Mouse (Mus musculus) neutrophil, adult 59 days (primary cell): ENCODE data around the gene Plekhb2. TPM values are rescaled to one million over a fixed set of nuclear protein-coding genes. Genes with fewer than 3 reads are reported as not detected.

Source experiments
- total RNA-seq, 2 experiments: library from RNA; stranded (reverse); gene quantifications; 1 replicate in 1 of 2; 2 replicates in 1 of 2; pipeline ENCODE4 v1.2.4; 2023

Gene Plekhb2
- total RNA-seq, result 10 to 100 TPM; 31.6 to 33.5 TPM

DNA sequence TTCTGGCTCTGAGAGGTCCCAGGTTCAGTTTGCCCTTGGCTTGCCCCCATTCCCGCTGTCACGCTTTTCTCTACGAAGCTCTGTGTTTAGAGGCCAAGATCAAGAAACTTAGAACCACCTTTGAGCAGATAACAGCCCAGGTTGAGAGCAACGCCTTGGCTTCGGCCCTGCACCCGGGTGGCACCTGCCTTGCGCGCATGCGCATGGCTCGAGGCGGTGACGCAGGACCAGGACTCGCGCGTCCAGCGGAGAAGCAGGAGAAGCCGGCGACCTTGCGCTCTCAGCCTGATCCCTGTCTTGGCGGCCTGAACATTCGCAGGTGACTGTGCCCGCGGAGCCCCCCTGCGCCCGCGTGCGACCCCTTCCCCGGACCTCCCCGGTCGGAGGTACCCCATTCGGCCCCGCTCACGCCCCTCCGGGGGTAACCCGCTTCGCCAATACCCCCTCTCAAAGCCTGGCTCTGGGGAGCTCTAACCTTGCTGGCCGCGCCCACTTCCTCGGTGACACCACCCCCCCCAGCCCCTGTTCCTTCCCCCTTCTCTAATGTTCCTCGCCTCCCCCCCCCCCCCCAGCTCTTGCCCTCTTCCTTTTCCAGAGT, at the start of gene Plekhb2:
Gene Plekhb2, plus strand, starts transcription at position 232 of the 598 bp plus-strand sequence.

DNA sequence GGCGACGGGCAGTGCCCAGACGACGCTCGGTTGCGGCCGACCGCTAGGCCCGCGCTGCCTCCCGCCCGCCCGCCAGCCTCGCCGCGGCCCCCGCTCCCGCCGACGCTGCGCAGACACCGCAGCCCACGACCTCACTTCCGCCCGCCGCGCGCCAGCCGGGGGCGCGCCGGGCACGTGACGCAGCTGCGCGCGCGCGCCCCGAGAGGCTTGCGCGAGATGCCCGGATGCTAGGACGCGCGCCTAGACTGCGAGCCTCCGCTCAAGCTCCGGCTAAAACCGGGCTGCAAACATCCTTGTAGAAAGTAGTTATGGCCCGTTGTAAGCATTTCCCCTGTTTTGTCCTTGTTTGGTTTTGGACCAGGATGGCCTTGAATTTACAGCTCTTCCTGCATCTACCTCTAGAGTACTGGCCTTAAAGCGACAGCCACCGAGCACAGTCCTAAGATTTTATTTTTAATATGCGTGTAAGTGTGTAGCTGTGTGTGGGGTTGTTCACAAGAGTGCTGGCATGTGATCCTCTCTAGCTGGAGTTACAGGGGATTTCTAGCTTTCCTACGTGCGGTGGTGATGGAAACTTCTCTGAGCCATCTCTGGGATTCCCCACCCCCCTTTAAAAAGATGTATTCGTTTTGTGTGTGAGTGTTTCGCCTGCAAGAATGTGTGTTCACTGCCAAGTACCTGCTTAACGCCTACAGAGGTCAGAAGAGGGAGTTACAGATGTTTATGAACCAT, 6.7 kb upstream of the Plekhb2 start, which contains the start of gene Fam168b:
Gene Fam168b, minus strand, starts transcription at position 179 of the 732 bp plus-strand sequence.

Other genes starting within 250 kb of the Plekhb2 start
- 100 to 1,000 TPM in 1 of 2 experiments, 10 to 100 TPM in 1; 94.8 to 106 TPM for gene Fam168b, start 6.9 kb upstream of the Plekhb2 start, total RNA-seq